Mouse (Mus musculus) hindlimb bud, embryonic 11.5 days (tissue): ENCODE results near the gene Adora2a.
"Not testable (repeated sequence)": the region's sequence is repeated elsewhere in the genome, so short reads cannot be mapped to it uniquely, and the experiment has no call there.

Experiments
- DNase-seq: peaks from one replicate; pipeline ENCODE4 v3.0.0-alpha.2; 2012; ENCODE audit warnings: low read depth, low spot score; ENCODE audit errors: extremely low spot score

The Adora2a gene

DNA sequence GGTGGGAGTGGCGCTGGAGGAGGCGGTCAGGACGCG, at the start of gene Adora2a:
Gene Adora2a, plus strand, starts transcription at position 6 of the 36 bp plus-strand sequence.
- DNase-seq: no peak

DNA sequence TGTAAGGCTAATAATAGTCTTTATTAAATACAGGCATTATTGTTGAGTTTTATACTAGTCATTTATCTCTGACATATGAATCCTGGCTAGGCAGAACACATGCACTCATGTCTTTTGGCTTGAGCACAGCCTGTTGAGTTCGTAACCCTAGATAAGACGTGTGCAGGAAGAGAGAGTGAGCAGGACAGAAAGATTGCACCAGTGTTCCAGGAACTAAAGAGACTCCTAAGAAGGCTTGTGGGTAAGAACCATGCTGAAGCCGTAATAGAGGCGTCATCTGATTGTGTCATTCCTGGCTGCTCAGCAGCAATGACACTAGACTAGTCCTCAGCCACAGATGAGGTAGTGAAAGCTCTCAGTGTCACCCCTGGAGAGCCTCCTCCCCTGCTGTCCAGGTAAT, 43.7 kb upstream of the Adora2a start:
- no peak for DNase-seq

- DNase-seq: no peak
Measured at GRCm38 (mm10) chr10:75276427-75277013, 40.2 kb upstream of the Adora2a start.

DNA sequence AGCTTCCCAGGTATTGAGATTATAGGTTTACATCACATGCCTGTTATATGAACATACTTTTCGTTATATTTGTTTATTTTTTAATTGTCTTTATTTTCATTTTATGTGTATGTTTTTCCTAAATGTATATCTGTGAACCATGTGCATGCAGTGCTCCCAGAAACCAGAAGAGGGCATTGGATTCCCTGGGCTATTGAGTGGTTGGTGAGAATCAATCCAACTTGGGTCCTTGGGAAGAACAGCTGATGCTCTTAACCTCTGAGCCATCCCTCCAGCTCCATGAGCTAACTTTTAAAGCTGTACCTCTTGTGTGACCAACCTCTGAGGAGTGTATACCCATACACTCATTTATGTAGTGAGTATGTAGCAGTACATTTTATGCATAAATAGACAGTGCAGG, 39.2 kb upstream of the Adora2a start:
- no peak for DNase-seq

DNA sequence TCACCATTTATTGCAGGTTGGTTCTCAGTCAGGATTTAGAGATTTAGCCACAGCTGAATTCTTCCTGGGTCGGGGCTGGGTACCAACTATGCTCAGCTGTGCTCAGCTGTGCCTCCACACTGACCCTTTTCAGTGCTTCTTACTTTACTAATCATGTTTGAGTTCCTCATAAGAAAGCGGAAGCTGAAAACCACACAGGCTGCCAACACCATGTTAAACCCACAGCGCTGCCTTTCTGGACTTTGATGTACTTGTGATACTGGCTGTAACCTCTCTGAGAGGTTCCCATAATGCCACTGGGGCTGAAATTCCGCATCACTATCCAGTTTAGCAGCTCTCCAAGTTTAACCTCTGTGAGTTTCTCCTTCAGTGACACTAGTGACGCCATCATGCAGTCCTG, 34.0 kb upstream of the Adora2a start:
- no peak for DNase-seq

GRCm38 (mm10) chr10:75283821-75284220, 32.9 kb upstream of the Adora2a start:
- no peak for DNase-seq

GRCm38 (mm10) chr10:75288579-75288978, 28.1 kb upstream of the Adora2a start:
- DNase-seq: no peak

GRCm38 (mm10) chr10:75289392-75289791, 27.3 kb upstream of the Adora2a start:
- DNase-seq: no peak

GRCm38 (mm10) chr10:75290650-75291049, 26.0 kb upstream of the Adora2a start:
- no peak for DNase-seq

- DNase-seq: no peak
Measured at GRCm38 (mm10) chr10:75291338-75291737, 25.3 kb upstream of the Adora2a start.

DNA sequence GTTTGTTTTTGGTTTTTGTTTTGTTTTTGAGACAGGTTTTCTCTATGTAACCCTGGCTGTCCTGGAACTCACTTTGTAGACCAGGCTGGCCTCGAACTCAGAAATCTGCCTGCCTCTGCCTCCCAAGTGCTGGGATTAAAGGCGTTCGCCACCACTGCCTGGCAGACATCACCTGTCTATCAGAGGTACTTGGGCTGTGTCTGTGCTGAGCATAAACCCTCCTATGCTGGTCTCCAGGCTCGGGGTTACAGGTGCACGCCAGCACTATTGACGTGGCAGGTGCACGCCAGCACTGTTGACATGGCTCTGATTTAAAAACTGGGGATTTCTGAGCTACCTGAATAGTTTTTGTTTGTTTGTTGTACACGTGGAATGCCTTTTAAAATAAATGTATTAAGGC, 24.5 kb upstream of the Adora2a start:
- DNase-seq: not testable (repeated sequence)

GRCm38 (mm10) chr10:75293288-75293687, 23.4 kb upstream of the Adora2a start:
- no peak for DNase-seq

GRCm38 (mm10) chr10:75294362-75294761, 22.3 kb upstream of the Adora2a start:
- no peak for DNase-seq

DNA sequence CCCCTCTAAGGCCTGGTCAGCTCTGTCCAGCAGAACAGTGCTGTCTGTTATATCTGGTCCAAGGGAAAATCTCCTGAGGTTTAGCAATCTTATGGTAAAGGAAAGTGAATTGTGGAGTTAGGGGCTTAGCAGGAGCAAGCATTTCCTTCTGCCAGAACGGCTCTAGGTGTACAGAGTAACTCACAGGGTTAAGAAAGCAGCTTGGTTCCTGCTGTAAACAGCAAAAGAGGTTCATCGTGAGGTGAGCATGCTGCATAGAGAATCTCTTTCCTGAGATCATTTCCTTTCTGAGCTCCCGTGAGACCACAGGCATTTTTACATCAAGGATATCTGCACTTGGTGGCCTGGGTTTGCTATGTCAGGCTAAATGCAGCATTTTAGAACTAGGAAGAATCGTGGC, 21.8 kb upstream of the Adora2a start:
- DNase-seq: no peak

GRCm38 (mm10) chr10:75298608-75299007, 18.1 kb upstream of the Adora2a start:
- no peak for DNase-seq

- no peak for DNase-seq
Measured at GRCm38 (mm10) chr10:75299785-75300418, 16.8 kb upstream of the Adora2a start.

DNA sequence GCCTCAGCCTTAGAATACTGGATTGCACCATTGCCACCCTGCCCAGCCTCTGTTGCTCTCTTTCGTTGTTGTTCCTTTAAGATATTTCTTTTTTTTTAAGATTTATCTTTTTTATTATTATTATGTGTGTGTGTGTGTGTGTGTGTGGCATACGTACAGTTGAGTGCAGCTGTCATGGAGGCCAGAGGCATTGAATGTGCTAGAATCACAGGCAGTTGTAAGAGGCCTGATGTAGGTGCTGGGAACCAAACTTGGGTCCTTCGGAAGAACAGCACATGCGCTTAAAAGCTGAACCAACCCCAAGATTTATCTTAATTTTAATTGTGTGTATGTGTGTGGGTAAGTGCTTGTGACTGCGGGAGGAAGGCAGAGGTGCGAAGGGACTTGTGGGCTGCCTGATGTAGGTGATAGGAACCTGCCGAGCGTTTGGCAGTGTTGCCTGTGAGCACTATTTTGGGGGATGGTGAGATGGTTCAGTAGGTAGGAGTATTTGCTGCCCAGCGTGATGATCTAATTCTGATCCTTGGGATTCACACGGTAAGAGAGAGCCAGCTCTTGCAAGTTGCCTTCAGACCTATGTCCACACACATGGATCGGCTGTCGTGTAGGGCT, 15.4 kb upstream of the Adora2a start:
- no peak for DNase-seq

GRCm38 (mm10) chr10:75301937-75302336, 14.7 kb upstream of the Adora2a start:
- DNase-seq: no peak

- DNase-seq: no peak
Measured at GRCm38 (mm10) chr10:75302536-75302935, 14.1 kb upstream of the Adora2a start.

DNA sequence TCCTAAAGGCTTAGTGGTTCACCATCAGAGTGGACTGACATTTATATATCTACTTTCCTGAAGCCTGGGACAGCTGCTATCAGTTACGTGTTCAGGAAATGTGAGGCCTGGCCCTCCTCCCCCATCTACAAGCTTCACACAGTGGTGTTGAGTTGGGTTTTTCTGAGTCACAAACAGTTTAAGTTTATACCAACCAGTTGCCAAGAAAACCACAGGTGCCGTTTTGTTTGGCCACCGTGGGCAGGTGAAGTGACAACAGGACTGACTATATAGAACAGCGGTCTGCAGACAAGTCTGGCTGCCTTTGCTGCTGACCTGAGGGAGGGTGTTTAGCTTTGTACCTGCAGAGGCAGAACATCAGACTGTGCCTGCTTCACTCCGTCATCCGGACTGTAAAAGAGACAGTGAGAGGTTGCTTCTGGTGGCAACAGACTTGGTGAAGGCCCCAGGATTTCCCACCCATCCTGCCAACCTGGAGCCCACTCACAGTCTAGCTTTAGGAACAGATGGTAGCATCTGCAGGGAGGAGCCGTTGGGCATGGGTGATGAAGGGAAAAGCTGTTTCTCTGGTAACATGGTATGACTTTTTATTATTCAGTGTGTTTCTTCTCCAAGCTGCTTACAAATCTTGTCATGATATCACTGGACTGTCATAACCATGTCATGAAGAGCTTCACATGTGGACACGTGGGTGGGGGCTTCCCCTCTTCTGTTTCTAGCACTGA, 13.2 kb upstream of the Adora2a start:
- no peak for DNase-seq

GRCm38 (mm10) chr10:75304049-75304405, 12.7 kb upstream of the Adora2a start:
- no peak for DNase-seq

DNA sequence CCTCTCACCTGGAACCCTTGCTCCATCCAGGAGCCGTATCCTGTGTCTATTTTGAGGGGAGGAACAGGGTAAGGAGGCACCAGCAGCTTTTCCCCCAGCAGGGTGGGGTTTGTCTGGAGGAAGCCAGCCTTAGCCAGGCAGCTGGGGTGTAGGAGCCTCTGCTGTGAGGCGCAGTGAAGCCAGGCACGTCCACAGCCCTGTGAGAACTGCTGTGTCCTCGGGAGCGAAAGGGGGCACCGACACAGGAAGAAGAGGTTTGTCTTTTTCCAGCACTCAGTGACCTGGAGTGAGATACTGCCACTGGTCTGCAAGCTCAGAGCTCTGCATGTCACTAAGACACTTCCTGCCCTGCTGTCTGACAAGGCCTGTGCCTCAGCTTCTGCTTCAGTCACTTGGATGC, 12.3 kb upstream of the Adora2a start:
- no peak for DNase-seq

DNA sequence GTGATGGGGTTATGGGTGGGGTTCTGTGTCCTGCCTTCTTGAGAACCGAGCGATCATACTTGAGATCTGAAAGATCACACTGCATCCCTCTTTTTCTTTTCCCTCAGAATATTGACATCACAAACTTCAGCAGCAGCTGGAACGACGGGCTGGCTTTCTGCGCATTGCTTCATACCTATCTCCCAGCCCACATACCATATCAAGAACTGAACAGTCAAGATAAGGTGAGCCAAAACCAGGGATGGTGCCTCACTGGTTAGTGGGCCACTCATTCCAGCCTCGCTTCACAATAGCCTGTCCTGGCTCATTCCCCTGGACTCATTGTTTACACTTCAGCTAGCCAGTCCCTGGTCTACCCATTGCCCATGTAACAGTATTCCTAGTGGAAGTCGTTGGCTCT, 9.5 kb upstream of the Adora2a start:
- DNase-seq: no peak
